Mouse (Mus musculus) forelimb bud, embryonic 11.5 days (tissue): Measurements from ENCODE around the gene Zfp511.

ENCODE experiments used
- DNase-seq: peaks from one replicate; pipeline ENCODE4 v3.0.0-alpha.2; 2012; ENCODE audit warnings: low read depth, low spot score

The Zfp511 gene

GRCm38 (mm10) chr7:140036281-140037170 is at the start of gene Zfp511, which contains the start of gene Tubgcp2:
Zfp511 (plus strand) TSS chr7:140036391.
Tubgcp2 (minus strand) TSS chr7:140036669.
- peak; percentile 93 for DNase-seq

GRCm38 (mm10) chr7:139988272-139988671 is 47.9 kb upstream of the Zfp511 start:
- DNase-seq: no peak

- DNase-seq: no peak
These were observed 45.3 kb upstream of the Zfp511 start for GRCm38 (mm10) chr7:139990864-139991394.

GRCm38 (mm10) chr7:139992406-139992805 is 43.8 kb upstream of the Zfp511 start, which contains the start of gene Adam8:
Adam8 (minus strand) TSS chr7:139992562.
- DNase-seq: no peak

GRCm38 (mm10) chr7:139993532-139993931 is 42.7 kb upstream of the Zfp511 start:
- DNase-seq: no peak

- DNase-seq: no peak
These were observed 42.0 kb upstream of the Zfp511 start for GRCm38 (mm10) chr7:139994202-139994601.

GRCm38 (mm10) chr7:139994676-139995075 is 41.5 kb upstream of the Zfp511 start:
- peak; percentile 69 for DNase-seq

- DNase-seq: no peak
These were observed 37.4 kb upstream of the Zfp511 start for GRCm38 (mm10) chr7:139998691-139999350.

DNA sequence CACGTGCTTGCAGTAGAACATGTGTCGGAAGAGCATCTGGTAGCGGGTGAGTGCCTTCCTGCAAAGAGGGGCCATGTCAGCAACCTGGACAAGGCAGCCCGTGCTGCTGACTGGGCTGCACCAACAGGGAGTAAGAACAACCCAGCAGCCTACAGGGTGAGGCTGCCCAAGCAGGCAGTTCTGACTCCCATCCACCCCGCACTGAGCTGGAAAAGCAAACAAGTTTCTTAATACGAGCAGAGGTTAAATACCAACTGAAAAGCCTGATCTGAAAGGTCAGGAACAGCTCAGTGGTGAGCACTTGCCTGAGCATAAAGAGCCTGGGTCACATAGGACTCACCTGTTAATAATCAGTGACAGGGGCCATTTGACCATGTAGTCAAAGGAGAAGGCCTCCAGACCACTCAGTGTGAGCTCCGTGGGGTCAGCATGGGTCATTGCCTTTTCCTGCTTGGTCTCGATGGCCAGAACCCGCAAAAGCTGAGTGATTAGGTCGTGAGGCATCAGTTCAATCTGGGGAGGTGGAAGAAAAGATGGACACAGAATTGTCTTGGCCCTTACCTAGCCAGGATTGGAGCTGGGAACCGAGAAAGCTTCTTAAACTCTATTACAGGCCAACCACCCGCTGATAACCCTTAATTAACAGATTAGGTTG is 35.0 kb upstream of the Zfp511 start:
- DNase-seq: no peak

GRCm38 (mm10) chr7:140004666-140005065 is 31.5 kb upstream of the Zfp511 start:
- DNase-seq: no peak

- DNase-seq: no peak
These were observed 29.2 kb upstream of the Zfp511 start for GRCm38 (mm10) chr7:140006861-140007611.

GRCm38 (mm10) chr7:140007781-140008180 is 28.4 kb upstream of the Zfp511 start:
- DNase-seq: no peak

- DNase-seq: no peak
These were observed 24.9 kb upstream of the Zfp511 start for GRCm38 (mm10) chr7:140011336-140011735.

DNA sequence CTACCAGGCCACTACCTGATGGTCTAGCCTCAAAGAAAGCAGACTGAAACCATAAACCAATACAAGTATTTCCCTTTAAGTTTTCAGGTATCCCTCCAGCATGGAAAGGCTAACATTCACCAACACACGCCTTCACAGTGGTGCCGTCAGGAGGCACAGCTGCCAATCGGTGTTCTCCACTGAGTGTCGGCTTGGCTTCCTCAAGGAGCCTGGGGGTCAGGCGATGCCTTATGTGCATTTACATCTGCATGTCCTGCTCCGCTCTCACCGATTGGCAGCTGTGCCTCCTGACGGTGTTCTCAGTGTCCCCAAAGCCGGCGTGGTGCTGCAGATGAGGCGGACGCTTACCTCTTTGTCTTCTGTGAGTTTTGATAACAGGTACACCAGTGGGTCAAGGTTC is 4.4 kb upstream of the Zfp511 start:
- DNase-seq: no peak

GRCm38 (mm10) chr7:140032366-140032765 is 3.8 kb upstream of the Zfp511 start:
- no peak for DNase-seq

DNA sequence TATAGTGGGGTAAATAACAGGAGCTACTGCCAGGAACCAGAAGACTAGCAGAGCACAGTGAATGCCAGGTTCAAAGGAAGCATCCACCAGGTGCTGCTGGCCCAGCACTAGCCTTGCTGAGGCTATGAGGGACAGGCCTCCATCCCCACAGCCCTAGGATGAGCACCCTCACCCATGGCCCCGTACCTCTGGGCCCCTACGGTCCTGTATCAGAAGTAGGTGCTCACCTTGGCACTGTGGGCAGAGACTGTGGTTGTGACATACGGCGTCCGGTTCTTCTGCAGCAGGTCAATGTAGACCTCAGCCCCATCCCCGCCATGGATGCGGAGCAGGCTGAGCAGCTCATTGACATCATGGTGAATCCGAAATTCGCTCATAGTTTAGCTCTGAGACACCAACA is 2.8 kb upstream of the Zfp511 start:
- no peak for DNase-seq

GRCm38 (mm10) chr7:140035456-140035855 is 735 bp upstream of the Zfp511 start:
- no peak for DNase-seq

DNA sequence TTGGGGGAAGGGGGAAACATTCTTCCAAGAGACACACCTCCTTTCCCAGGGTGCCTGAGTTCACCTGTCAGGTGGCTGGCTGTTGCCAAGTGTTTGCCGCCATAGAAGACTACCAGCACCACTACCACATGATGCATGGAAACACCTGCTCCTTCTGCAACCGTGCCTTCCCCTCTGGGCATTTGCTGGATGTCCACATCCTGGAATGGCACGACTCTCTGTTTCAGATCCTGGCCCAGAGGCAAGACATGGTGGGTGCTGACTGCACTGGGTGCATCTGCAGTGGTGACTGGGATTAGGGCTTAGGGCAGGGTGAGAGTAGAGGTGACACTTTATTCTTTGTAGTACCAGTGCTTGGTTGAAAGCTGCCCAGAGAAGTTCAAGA is 972 bp downstream of the Zfp511 start:
- DNase-seq: no peak

DNA sequence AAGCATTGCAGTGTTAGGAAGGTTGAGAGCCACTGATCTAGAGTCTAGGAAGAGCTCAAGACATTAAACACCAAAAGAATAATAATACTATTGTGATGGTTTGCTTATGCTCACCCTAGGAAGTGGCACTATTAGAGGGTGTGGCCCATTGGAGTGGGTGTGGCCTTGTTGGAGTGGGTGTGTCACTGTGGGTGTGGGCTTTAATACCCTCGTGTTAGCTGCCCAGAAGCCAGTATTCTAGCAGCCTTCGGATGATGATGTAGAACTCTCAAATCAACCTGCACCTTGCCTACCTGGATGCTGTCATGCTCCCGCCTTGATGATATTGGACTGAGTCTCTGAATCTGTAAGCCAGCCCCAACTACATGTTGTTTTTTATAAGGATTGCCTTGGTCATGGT is 6.5 kb downstream of the Zfp511 start:
- DNase-seq: no peak

- DNase-seq: no peak
These were observed 9.4 kb downstream of the Zfp511 start for GRCm38 (mm10) chr7:140045546-140045945.

GRCm38 (mm10) chr7:140047811-140048311 is 11.7 kb downstream of the Zfp511 start:
- peak; percentile 34 for DNase-seq
